Mouse (Mus musculus) gastrocnemius, postnatal 25 days (tissue): ENCODE measurements at regions not wholly inside any gene's neighbourhood (a gene's known extent, or its start where the extent isn't known, plus 50 kb on each side); places are given as distances from the start of the nearest gene placed in this dataset.

ENCODE experiments used
- DNase-seq: peaks from one replicate; pipeline ENCODE4 v3.0.0; 2022

GRCm38 (mm10) chr9:122064937-122065673, 52.0 kb upstream of the Snrk start:
- DNase-seq, result peak; percentile 50

GRCm38 (mm10) chr9:122055820-122056550, 59.1 kb upstream of the Pomgnt2 start:
- DNase-seq, result peak; percentile 70

- no peak for DNase-seq
Measured at GRCm38 (mm10) chr9:122051716-122052115, 54.8 kb upstream of the Pomgnt2 start.

- no peak for DNase-seq
Measured at GRCm38 (mm10) chr9:122051096-122051495, 54.2 kb upstream of the Pomgnt2 start.

- DNase-seq, result no peak
Measured at GRCm38 (mm10) chr9:122048999-122049398, 52.1 kb upstream of the Pomgnt2 start.

- DNase-seq, result no peak
Measured at GRCm38 (mm10) chr9:122047962-122048625, 51.2 kb upstream of the Pomgnt2 start.
